Mouse (Mus musculus): ENCODE data around the gene Nsg2. TPM values are rescaled to one million over a fixed set of nuclear protein-coding genes. Genes with fewer than 3 reads are reported as not detected.

Nsg2 gene
- polyA plus RNA-seq, 1 experiment from 2014 or later = 2.8 TPM

DNA sequence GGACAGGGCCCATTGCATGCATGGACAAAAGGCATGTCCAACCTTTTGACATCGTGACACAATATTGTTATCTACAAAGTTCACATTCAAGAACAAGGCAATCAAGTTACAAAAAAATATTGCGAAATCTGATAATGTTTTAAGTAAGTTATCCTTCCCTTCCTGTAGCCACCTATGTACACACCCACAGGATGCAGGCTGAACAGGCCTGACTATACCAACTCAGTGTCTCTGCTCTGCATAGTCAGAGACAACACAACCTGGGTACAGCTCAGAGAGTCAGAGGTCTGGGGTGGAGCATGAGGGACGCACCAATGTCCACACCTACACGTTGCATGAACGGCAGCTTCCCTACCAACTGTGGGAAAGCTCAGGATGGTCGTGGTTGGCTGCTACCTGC lies 96.1 kb downstream of the Nsg2 start:
- Histone ChIP-seq H3K27me3 (no peaks in the 10 kb centered on the region), H3K4me3 (no peak overlapping the region), H3K9ac (no peak overlapping the region), H3K4me2 (no peak overlapping the region), H3K9me3 (no peaks in the 10 kb centered on the region), H3K4me1 (no peaks in the 10 kb centered on the region), H3K36me3 (no peaks in the 10 kb centered on the region), H3K27ac (no peak overlapping the region)
- 86% methylated on average over 6 of the region's 6 CpGs for WGBS
- ATAC-seq (ENCODE audit: borderline replicate concordance, extremely low read depth, low FRiP score, low TSS enrichment) = no peak

DNA sequence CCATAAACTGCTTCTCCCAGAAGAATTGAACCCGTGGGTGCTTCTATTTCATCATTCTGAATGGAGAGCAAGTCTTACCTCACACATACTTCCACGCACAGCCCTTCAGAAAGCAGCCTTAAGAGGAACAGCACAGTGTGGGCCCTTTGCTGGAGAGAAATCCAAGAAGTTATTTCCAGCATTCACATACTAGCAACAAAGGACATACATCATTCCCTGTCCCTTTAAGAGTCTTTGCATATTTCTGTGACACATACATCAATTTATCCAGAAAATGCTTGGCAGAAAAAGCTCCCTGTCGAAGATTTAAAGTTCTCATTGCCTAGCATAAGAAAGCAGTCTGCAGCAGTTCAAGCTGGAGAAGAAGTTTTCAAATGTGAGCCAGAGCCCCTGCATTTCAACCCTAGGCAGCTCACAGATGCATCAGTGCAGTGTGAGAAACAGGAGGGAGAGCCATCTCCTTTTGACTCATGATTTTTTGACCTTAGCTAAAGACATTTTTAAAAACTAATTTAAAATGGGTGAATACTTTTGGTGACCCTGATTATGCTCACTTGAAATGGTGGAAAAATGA lies 100.9 kb downstream of the Nsg2 start:
- no peak overlapping the region for H3K27ac ChIP-seq
- peak; percentile 33; the same call in 1 of the 2 replicates for ATAC-seq (ENCODE audit: borderline replicate concordance, extremely low read depth, low FRiP score, low TSS enrichment)
- no peaks in the 10 kb centered on the region for H3K36me3 ChIP-seq
- no peaks in the 10 kb centered on the region for H3K9me3 ChIP-seq
- 34% methylated on average over 3 of the region's 3 CpGs for WGBS
- no peak overlapping the region for H3K4me3 ChIP-seq
- peaks cover 12% of the 10 kb centered on the region; the same call in 1 of the 2 replicates for H3K4me1 ChIP-seq
- H3K4me2 ChIP-seq = no peak overlapping the region
- no peak overlapping the region for H3K9ac ChIP-seq
- H3K27me3 ChIP-seq = no peaks in the 10 kb centered on the region

DNA sequence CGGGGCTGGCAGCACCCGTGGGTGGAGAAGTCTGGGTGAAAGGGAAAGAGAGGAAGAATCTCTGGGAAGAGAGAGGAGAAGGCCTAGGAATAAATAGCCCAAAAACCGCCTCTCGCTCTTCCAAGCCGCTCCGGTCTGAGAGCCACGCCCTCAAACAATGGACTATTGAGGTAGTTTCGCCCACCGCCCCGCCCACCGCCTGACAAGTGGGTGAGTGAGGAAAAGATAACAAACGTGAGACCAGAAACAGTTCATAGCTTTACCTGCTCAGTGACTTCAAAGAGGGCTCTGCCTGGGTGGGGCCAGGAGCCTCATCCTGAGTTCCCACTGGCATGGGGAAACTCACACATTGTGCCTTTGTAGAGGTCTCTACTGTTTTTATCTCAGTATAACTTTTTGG lies 102.7 kb downstream of the Nsg2 start:
- no peak overlapping the region for H3K4me3 ChIP-seq
- ATAC-seq (ENCODE audit: borderline replicate concordance, extremely low read depth, low FRiP score, low TSS enrichment) = peak; percentile 58; the same call in 1 of the 2 replicates
- no peaks in the 10 kb centered on the region for H3K9me3 ChIP-seq
- H3K4me1 ChIP-seq = peaks cover 12% of the 10 kb centered on the region; the same call in 1 of the 2 replicates
- peak overlapping the region; percentile 42 for H3K4me2 ChIP-seq
- no peaks in the 10 kb centered on the region for H3K36me3 ChIP-seq
- 13% methylated on average over 12 of the region's 12 CpGs for WGBS
- H3K27ac ChIP-seq = no peak overlapping the region
- H3K27me3 ChIP-seq = no peaks in the 10 kb centered on the region
- no peak overlapping the region for H3K9ac ChIP-seq

DNA sequence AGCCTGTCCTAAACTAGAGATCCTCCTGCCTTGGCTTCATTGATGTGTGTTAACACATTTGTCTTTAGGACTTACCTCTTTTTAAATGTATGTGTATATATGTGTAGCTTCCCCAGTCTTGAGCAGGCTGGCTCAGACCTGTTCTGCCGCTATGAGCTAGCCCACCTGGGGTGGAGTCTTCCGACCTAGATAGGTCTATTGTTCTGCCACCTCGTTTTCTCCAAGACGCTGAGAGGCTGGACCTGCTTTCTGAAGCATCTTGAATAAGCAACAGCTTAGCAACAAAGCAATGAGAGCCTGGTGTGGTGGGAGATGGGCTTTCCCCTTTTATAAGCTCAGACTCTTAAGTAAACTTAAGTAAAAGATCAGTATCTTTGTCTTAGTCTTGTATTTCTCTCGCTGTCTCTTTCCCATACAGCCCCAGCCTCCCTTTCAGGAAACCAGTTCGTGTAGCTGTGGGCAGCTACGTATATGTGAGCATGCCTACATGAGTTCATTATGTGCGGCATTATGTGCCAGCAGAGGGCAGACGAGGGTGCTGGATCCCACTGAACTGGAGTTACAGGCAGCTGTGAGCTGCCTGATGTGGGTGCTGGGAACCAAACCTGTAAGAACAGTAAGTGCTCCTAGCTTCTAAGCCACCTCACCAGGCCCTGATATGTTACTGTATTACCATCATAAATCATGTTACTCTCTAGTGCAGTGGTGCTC lies 104.3 kb downstream of the Nsg2 start:
- no peak for ATAC-seq (ENCODE audit: borderline replicate concordance, extremely low read depth, low FRiP score, low TSS enrichment)
- H3K4me3 ChIP-seq = no peak overlapping the region

DNA sequence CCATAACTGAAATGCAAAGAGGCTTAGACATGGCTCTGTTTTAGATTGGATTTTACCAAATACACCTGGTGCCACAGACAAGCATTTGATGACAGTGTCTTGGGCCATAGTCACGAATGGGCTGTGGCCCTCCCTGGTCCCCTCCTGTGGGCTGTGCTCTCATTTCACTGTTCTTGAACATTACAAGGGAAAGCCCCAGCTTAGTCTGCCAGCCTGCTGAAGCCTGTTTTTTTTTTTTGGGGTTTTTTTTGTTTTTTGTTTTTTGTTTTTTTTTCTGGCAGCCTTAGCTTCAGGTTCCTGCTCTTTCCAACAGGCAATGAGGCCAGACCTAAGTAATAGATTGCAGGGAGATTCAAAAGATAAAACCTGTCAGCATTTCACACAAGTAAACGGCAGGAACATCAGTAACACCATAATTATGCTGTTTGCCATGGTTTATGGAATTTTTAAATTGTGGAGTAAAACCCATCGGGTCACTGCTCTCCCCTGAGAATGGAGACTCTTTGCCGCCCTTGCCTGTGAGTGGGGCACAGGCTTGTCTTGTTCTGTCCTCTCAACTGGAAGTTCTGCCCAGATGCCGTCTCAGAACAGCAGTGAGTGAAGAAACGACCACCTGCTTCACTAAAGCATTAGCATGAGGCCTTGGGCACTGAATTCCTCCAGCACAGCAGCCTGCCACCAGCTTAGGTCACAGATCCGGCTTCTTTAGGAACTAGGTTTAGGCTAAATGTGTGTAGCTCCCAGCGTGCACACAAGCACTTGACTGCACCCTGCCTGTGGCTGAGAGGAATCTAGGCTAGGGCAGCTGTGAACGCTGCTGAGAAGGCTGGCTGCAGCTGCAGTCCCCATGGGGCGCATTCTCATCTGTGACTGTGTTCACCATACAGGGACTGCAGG lies 105.7 kb downstream of the Nsg2 start:
- WGBS = 37% methylated on average over 10 of the region's 10 CpGs
- Histone ChIP-seq H3K27me3 (no peaks in the 10 kb centered on the region), H3K4me1 (peaks cover 12% of the 10 kb centered on the region; the same call in 1 of the 2 replicates), H3K9me3 (no peaks in the 10 kb centered on the region), H3K4me2 (no peak overlapping the region), H3K4me3 (no peak overlapping the region), H3K27ac (no peak overlapping the region), H3K9ac (no peak overlapping the region), H3K36me3 (no peaks in the 10 kb centered on the region)
- no peak for ATAC-seq (ENCODE audit: borderline replicate concordance, extremely low read depth, low FRiP score, low TSS enrichment)

More for the DNA sequence above, 104.3 kb downstream of the Nsg2 start:
- no peak overlapping the region for H3K4me2 ChIP-seq
- peaks cover 12% of the 10 kb centered on the region; the same call in 1 of the 2 replicates for H3K4me1 ChIP-seq
- no peaks in the 10 kb centered on the region for H3K9me3 ChIP-seq
- H3K27me3 ChIP-seq = no peaks in the 10 kb centered on the region
- H3K36me3 ChIP-seq = no peaks in the 10 kb centered on the region
- H3K27ac ChIP-seq = no peak overlapping the region
- H3K9ac ChIP-seq = no peak overlapping the region
- WGBS = 60% methylated on average over 9 of the region's 9 CpGs

DNA sequence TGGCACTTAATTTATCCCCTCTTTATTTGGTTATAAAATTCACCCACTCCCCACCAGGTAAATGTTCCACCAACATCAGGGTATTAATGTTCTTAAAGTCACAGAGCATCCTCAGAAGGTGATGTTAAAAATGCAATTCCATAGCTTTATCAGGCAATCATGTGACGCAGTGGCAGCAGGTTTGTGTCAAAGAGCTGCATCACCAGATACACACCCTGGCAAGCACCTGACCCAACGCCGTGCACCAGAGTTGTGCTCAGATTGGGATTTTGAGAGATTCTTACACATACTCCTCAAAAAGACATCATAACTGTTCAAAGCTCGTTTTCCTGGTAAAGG lies 106.4 kb downstream of the Nsg2 start:
- no peaks in the 10 kb centered on the region for H3K27me3 ChIP-seq
- ATAC-seq (ENCODE audit: borderline replicate concordance, extremely low read depth, low FRiP score, low TSS enrichment) = no peak
- no peaks in the 10 kb centered on the region for H3K36me3 ChIP-seq
- H3K4me3 ChIP-seq = no peak overlapping the region
- no peaks in the 10 kb centered on the region for H3K9me3 ChIP-seq
- H3K4me2 ChIP-seq = no peak overlapping the region
- WGBS = 74% methylated on average over 4 of the region's 4 CpGs
- no peak overlapping the region for H3K27ac ChIP-seq
- peaks cover 10% of the 10 kb centered on the region; the same call in 1 of the 2 replicates for H3K4me1 ChIP-seq
- H3K9ac ChIP-seq = no peak overlapping the region

DNA sequence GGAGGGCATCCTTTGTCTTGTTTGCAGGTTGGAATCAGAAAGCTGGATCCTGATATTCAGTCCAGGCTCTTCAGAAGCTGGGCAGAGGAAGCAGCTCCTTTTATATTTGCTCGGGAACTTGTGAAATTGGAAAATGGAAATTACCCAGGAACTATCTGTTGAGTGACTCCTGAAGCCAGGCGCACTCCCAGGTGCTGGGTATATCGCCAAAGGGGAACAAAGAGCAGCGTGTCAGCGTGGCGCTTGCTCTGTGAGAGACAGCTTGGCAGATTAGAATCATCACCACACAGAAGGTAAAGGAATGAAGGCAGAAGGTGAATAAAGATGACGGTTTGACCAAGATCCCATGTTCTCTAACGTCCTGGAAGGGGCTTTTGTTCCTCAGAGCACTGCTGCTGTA lies 108.2 kb downstream of the Nsg2 start:
- no peaks in the 10 kb centered on the region for H3K9me3 ChIP-seq
- H3K36me3 ChIP-seq = no peaks in the 10 kb centered on the region
- no peak overlapping the region for H3K4me3 ChIP-seq
- H3K27ac ChIP-seq = no peak overlapping the region
- H3K4me2 ChIP-seq = no peak overlapping the region
- no peaks in the 10 kb centered on the region; the same call in 1 of the 2 replicates for H3K4me1 ChIP-seq
- ATAC-seq (ENCODE audit: borderline replicate concordance, extremely low read depth, low FRiP score, low TSS enrichment) = no peak
- no peaks in the 10 kb centered on the region for H3K27me3 ChIP-seq
- whole genome bisulfite sequencing = 67% methylated on average over 8 of the region's 8 CpGs
- H3K9ac ChIP-seq = no peak overlapping the region

Other genes with a start within 250 kb of the Nsg2 start
- 2.9 and 3.3 TPM in 2 replicates for gene Cpeb4, start 128.3 kb upstream of the Nsg2 start, polyA plus RNA-seq (2015; fragmentation: Nextera tagmentation; extraction: Ambion mirVana)
- not detected in 2 replicates for gene 4930524B15Rik, start 34.9 kb upstream of the Nsg2 start, polyA plus RNA-seq (2015; fragmentation: Nextera tagmentation; extraction: Ambion mirVana)
- gene Il9r, start 199.8 kb downstream of the Nsg2 start, polyA plus RNA-seq (2015; fragmentation: Nextera tagmentation; extraction: Ambion mirVana) = 0.10 and 0.45 TPM in 2 replicates
- gene Snrnp25, start 205.0 kb downstream of the Nsg2 start, polyA plus RNA-seq (2015; fragmentation: Nextera tagmentation; extraction: Ambion mirVana) = 50.8 and 56.7 TPM in 2 replicates
- 62.5 and 67.4 TPM in 2 replicates for gene Rhbdf1, start 221.8 kb downstream of the Nsg2 start, polyA plus RNA-seq (2015; fragmentation: Nextera tagmentation; extraction: Ambion mirVana)
- 37.7 and 37.8 TPM in 2 replicates for gene Mpg, start 226.0 kb downstream of the Nsg2 start, polyA plus RNA-seq (2015; fragmentation: Nextera tagmentation; extraction: Ambion mirVana)